Mouse (Mus musculus) spleen, adult 2 months (tissue): ENCODE measurements around the gene Gpr107.

Source experiments
- CTCF ChIP-seq: fragments of 200-500 bp; IDR thresholded peaks from 2 replicates; pipeline ENCODE4 v1.5.1; 2011; ENCODE audit warnings: mild to moderate bottlenecking, inconsistent platforms; ENCODE audit not compliant: insufficient read depth, insufficient read length, insufficient replicate concordance; ENCODE audit errors: extremely low read depth
- POLR2A ChIP-seq: fragments of 200-500 bp; IDR thresholded peaks from 2 replicates; pipeline ENCODE4 v1.6.1; 2011; ENCODE audit warnings: low read depth, low read length, inconsistent platforms

DNA sequence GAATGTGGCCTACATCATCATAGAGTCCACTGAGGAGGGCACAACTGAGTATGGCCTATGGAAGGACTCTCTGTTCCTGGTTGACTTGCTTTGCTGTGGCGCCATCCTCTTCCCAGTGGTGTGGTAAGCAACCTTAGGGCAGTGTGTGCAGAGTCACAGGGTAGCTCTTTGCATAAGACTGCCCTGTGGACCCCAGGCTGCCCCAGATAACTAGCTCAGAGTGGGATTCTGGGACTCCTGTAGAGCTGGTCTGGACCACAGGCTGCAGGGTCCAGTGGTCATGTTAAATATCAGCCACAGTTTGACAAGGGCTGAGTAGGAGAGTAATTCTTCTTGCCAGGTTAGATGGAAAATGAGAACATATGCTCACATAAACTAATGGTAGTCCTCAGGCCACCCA lies 36.6 kb downstream of the Gpr107 start:
- TF ChIP-seq CTCF (no peak), POLR2A (no peak)
